Mouse (Mus musculus) E14TG2a.4 (cell line): ENCODE data around the gene Ptprm.

Experiments used
- CTCF ChIP-seq: conservative IDR thresholded peaks from 2 replicates; pipeline ENCODE4 v1.5.1; 2014; ENCODE audit warnings: low read length
- NANOG ChIP-seq: IDR thresholded peaks from 2 replicates; pipeline ENCODE4 v1.6.1; 2014; ENCODE audit warnings: borderline replicate concordance, low read length, mixed read lengths
- POU5F1 ChIP-seq: IDR thresholded peaks from 2 replicates; pipeline ENCODE4 v1.6.1; 2014; ENCODE audit warnings: low read length, borderline replicate concordance

DNA sequence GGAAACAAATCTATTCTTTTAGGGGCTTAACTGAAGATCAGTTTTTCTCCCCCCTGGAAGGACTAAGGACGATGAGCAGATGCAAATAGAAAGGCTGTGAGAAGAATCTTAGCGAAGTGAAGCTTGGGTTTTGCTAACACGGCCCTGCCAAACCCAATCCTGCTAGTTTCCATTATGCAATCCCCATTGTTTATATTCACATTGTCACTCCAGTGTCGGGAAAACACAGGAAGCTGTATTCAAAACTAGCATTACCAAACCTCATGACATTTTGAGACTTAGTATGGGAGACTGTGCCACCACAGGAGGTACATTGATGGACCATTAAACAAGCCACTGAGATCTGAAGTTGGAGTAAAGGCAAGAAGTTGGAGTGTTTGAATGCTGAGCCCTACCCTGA is 322.9 kb downstream of the Ptprm start:
- TF ChIP-seq CTCF (no peak), POU5F1 (no peak), NANOG (no peak)
